Mouse (Mus musculus) B cell, adult 2 months (primary cell): ENCODE measurements around the gene Rac1.
"Not testable (repeated sequence)": the region's sequence is repeated elsewhere in the genome, so short reads cannot be mapped to it uniquely, and the experiment has no call there.

Experiments
- DNase-seq, 2 experiments: peaks; one replicate each; pipeline ENCODE4 v3.0.0; 2022

Gene Rac1

GRCm38 (mm10) chr5:143527486-143528307 lies at the start of gene Rac1:
Gene Rac1 (minus strand): TSS chr5:143528036.
- peak; percentile 89 to 90 for DNase-seq

GRCm38 (mm10) chr5:143574261-143575178 lies 46.7 kb upstream of the Rac1 start:
- no peak for DNase-seq

GRCm38 (mm10) chr5:143573067-143573466 lies 45.2 kb upstream of the Rac1 start:
- DNase-seq = no peak

GRCm38 (mm10) chr5:143572195-143572594 lies 44.4 kb upstream of the Rac1 start:
- no peak for DNase-seq

- DNase-seq = peak; percentile 86
Measured at GRCm38 (mm10) chr5:143567860-143568259, 40.0 kb upstream of the Rac1 start.

GRCm38 (mm10) chr5:143567258-143567670 lies 39.4 kb upstream of the Rac1 start:
- DNase-seq = no peak

- DNase-seq = not testable (repeated sequence)
Measured at GRCm38 (mm10) chr5:143566804-143567203, 39.0 kb upstream of the Rac1 start.

- DNase-seq = no peak
Measured at GRCm38 (mm10) chr5:143561544-143562185, 33.8 kb upstream of the Rac1 start.

- DNase-seq = no peak
Measured at GRCm38 (mm10) chr5:143561009-143561408, 33.2 kb upstream of the Rac1 start.

GRCm38 (mm10) chr5:143558731-143559130 lies 30.9 kb upstream of the Rac1 start:
- DNase-seq = no peak

GRCm38 (mm10) chr5:143555233-143555632 lies 27.4 kb upstream of the Rac1 start:
- no peak for DNase-seq

GRCm38 (mm10) chr5:143552911-143553310 lies 25.1 kb upstream of the Rac1 start:
- no peak for DNase-seq

- DNase-seq = not testable (repeated sequence)
Measured at GRCm38 (mm10) chr5:143548922-143549321, 21.1 kb upstream of the Rac1 start.

GRCm38 (mm10) chr5:143548401-143548846 lies 20.6 kb upstream of the Rac1 start:
- peak; percentile 98 to 99 for DNase-seq

- DNase-seq = peak; percentile 7 to 10
Measured at GRCm38 (mm10) chr5:143547866-143548265, 20.0 kb upstream of the Rac1 start.

GRCm38 (mm10) chr5:143547384-143547783 lies 19.5 kb upstream of the Rac1 start:
- peak; percentile 89 to 91 for DNase-seq

- DNase-seq = no peak
Measured at GRCm38 (mm10) chr5:143539111-143539510, 11.3 kb upstream of the Rac1 start.

- DNase-seq = no peak
Measured at GRCm38 (mm10) chr5:143537022-143537421, 9.2 kb upstream of the Rac1 start.

- no peak for DNase-seq
Measured at GRCm38 (mm10) chr5:143534922-143535321, 7.1 kb upstream of the Rac1 start.

- DNase-seq = no peak
Measured at GRCm38 (mm10) chr5:143530715-143531114, 2.9 kb upstream of the Rac1 start.

- no peak for DNase-seq
Measured at GRCm38 (mm10) chr5:143528308-143528683, 460 bp upstream of the Rac1 start.

- DNase-seq = peak; percentile 48 to 55
Measured at GRCm38 (mm10) chr5:143526698-143527331, 1.0 kb downstream of the Rac1 start.
